Mouse (Mus musculus): ENCODE data around the gene Prss47.

Prss47 gene

DNA sequence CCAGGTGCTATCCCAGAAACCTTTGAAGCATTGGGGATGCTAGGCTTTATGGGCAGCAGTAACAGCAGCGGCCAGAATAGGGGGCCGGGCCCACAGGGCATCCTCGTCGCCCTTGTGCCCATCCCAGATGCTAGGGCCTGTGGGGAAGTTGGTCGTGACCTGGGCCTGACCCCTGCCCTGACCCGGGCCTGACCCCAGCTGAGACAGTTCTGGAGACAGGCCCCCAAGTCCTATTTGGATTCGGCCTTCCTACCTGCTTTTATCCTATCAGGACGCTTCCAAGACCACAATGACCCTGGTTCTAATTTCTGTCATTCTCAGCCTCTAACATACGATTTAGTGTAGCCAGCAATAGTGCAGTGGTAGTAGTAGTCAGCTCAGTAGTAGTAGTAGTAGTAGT, at the start of gene Prss47:
Gene Prss47 (minus strand): TSS at position 101 of the 400 bp plus-strand sequence.
- no peak for DNase-seq (ENCODE audit: low read depth, low spot score)

GRCm38 (mm10) chr13:65101232-65101631, 48.7 kb upstream of the Prss47 start:
- DNase-seq (ENCODE audit: low read depth, low spot score) = no peak

- no peak for DNase-seq (ENCODE audit: low read depth, low spot score)
Measured at GRCm38 (mm10) chr13:65100678-65101077, 48.1 kb upstream of the Prss47 start.

- DNase-seq (ENCODE audit: low read depth, low spot score) = no peak
Measured at GRCm38 (mm10) chr13:65097018-65097417, 44.5 kb upstream of the Prss47 start.

DNA sequence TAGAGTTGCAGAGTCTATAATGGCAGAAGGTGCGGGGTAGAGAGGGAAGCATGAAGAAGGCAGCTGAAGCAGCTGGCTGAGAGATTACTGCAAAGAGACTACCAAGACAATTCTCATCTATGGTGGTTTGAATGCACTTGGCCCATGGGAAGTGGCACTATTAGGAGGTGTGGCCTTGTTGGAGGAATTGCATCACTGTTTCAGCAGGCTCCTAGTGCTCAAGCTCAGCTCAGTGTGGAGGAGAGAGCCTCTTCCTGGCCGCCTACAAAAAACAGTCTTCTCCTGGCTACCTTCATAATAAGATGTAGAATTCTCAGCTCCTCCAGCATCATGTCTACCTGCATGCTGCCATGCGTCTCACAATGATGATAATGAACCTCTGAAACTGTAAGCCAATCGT, 43.4 kb upstream of the Prss47 start:
- DNase-seq (ENCODE audit: low read depth, low spot score) = no peak

- DNase-seq (ENCODE audit: low read depth, low spot score) = no peak
Measured at GRCm38 (mm10) chr13:65069969-65070368, 17.4 kb upstream of the Prss47 start.

- DNase-seq (ENCODE audit: low read depth, low spot score) = no peak
Measured at GRCm38 (mm10) chr13:65035057-65035456, 17.5 kb downstream of the Prss47 start.

- DNase-seq (ENCODE audit: low read depth, low spot score) = no peak
Measured at GRCm38 (mm10) chr13:65032758-65033157, 19.8 kb downstream of the Prss47 start, which contains the start of gene Spata31d1c. TSS of gene Spata31d1c (plus strand) at chr13:65033058.

GRCm38 (mm10) chr13:65011052-65011738, 41.4 kb downstream of the Prss47 start:
- no peak for DNase-seq (ENCODE audit: low read depth, low spot score)

GRCm38 (mm10) chr13:65007971-65008370, 44.6 kb downstream of the Prss47 start:
- DNase-seq (ENCODE audit: low read depth, low spot score) = no peak

DNA sequence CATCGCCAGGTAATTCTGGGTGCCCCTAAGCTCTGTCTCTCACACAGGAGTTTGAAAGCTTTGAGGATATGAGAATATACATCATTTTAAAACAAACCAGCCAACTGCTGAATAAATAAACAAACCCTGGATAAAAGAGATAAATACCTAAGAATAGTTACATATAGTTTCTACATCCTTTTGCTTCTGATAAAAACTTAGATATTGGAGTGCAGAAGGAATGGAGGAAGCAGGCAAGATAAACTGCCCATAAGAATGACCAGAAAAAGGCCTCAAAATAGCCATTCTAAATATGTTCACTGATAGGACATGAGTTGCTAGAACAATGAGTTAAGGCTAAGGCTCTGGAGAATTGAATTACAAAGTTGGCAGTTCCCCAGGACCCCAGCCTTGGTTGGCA, 45.8 kb downstream of the Prss47 start:
- no peak for DNase-seq (ENCODE audit: low read depth, low spot score)

- no peak for DNase-seq (ENCODE audit: low read depth, low spot score)
Measured at GRCm38 (mm10) chr13:65005414-65005813, 47.1 kb downstream of the Prss47 start.

Data from embryo, embryonic 11.5 days (tissue).